Mouse (Mus musculus) lung, embryonic 14.5 days (tissue): ENCODE results near the gene Hist1h3i. TPM values are rescaled to one million over a fixed set of nuclear protein-coding genes. Genes with fewer than 3 reads are reported as not detected.
"Not testable (repeated sequence)": the region's sequence is repeated elsewhere in the genome, so short reads cannot be mapped to it uniquely, and the experiment has no call there.

Experiments
- ATAC-seq: fragments of 200-750 bp; cut with Nextera tagmentation; 2 replicates; pipeline ENCODE4 v1.8.0; 2017; ENCODE audit warnings: mild to moderate bottlenecking, moderate TSS enrichment, moderate library complexity; ENCODE audit not compliant: insufficient read depth
- DNase-seq: peaks from one replicate; pipeline ENCODE4 v3.0.0-alpha.2; 2015
- H3K27ac ChIP-seq: fragments of 300-500 bp; sonication (generic); 2 replicates; pipeline ENCODE4 v1.5.1; 2014; ENCODE audit warnings: low read depth, mild to moderate bottlenecking, moderate library complexity
- H3K27me3 ChIP-seq: fragments of 300-500 bp; sonication (generic); 2 replicates; pipeline ENCODE4 v1.6.1; 2014; ENCODE audit warnings: low read length, control low read depth; ENCODE audit not compliant: insufficient read depth
- H3K36me3 ChIP-seq: fragments of 300-500 bp; sonication (generic); 2 replicates; pipeline ENCODE4 v1.6.1; 2014; ENCODE audit warnings: control low read depth; ENCODE audit not compliant: insufficient read depth
- H3K4me1 ChIP-seq: fragments of 300-500 bp; sonication (generic); 2 replicates; pipeline ENCODE4 v1.6.1; 2014; ENCODE audit warnings: antibody characterized with exemption, control low read depth; ENCODE audit not compliant: insufficient read depth
- H3K4me2 ChIP-seq: fragments of 300-500 bp; sonication (generic); 2 replicates; pipeline ENCODE4 v1.6.1; 2014; ENCODE audit warnings: mild to moderate bottlenecking
- H3K4me3 ChIP-seq: fragments of 300-500 bp; sonication (generic); 2 replicates; pipeline ENCODE4 v1.5.1; 2014; ENCODE audit warnings: low read depth, low read length
- H3K9ac ChIP-seq: fragments of 300-500 bp; sonication (generic); 2 replicates; pipeline ENCODE4 v1.6.1; 2014
- H3K9me3 ChIP-seq: fragments of 300-500 bp; sonication (generic); 2 replicates; pipeline ENCODE4 v1.6.1; 2016; ENCODE audit warnings: low read depth, low read length, control low read depth
- CTCF ChIP-seq: IDR thresholded peaks from 2 replicates; pipeline ENCODE4 v1.5.1; 2016; ENCODE audit warnings: antibody characterized with exemption, low read depth
- WGBS: fragments of 180-500 bp; shearing (Covaris S2); extraction: QIAGEN DNeasy Blood & Tissue Kit; methylation state at CpG from one replicate; pipeline ENCODE4 v1.1.7; 2014; 5-methylcytosine and 5-hydroxymethylcytosine counted together
- polyA plus RNA-seq: library from polyadenylated mRNA; unstranded; fragments of >200 nt; fragmentation: Nextera tagmentation; extraction: Ambion mirVana; gene quantifications from 2 replicates; pipeline ENCODE4 v1.2.1, GENCODE M21; 2014

Gene Hist1h3i
- polyA plus RNA-seq, 1 experiment from 2014 or later = 252 TPM

GRCm38 (mm10) chr13:21786189-21786898, 3.2 kb upstream of the Hist1h3i start:
- ATAC-seq = no peak
- H3K27me3 ChIP-seq = no peaks in the 10 kb centered on the region
- no peaks in the 10 kb centered on the region for H3K36me3 ChIP-seq
- H3K4me2 ChIP-seq = peak overlapping the region; percentile 64
- WGBS = 2% methylated on average over 8 of the region's 8 CpGs
- H3K9ac ChIP-seq = peak overlapping the region; percentile 61
- no peak for TF ChIP-seq CTCF
- H3K27ac ChIP-seq = peak overlapping the region; percentile 100
- DNase-seq = peak; percentile 82
- no peaks in the 10 kb centered on the region for H3K9me3 ChIP-seq
- peak overlapping the region; percentile 34 for H3K4me3 ChIP-seq
- peaks cover 17% of the 10 kb centered on the region; the same call in 1 of the 2 replicates for H3K4me1 ChIP-seq

DNA sequence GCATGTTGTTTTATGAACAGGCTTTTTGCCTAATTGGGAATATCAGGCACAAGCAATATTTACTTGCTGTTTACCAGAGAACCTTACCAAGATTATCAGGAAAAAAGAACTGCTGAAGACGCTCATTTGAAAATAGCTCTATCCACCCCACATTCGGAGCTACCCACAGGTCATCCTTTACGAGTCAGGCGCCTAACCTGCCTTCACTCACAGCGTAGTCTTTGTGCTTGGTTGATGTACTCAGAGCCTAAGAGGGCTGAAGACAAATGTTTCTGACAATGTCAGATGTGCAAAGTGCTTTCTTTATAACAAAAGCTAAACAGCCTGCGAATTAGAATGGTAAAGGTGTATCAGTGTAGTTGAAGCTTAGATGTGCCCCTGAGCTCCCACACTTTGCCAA, 1.1 kb upstream of the Hist1h3i start:
- H3K27me3 ChIP-seq = no peaks in the 10 kb centered on the region
- no peaks in the 10 kb centered on the region for H3K36me3 ChIP-seq
- no peak overlapping the region for H3K4me3 ChIP-seq
- ATAC-seq = no peak
- 28% methylated on average over 6 of the region's 6 CpGs for WGBS
- H3K4me1 ChIP-seq = peaks cover 17% of the 10 kb centered on the region; the same call in 1 of the 2 replicates
- peak overlapping the region; percentile 90 for H3K4me2 ChIP-seq
- peak overlapping the region; percentile 100 for H3K27ac ChIP-seq
- no peak for TF ChIP-seq CTCF
- peak overlapping the region; percentile 45 for H3K9ac ChIP-seq
- no peaks in the 10 kb centered on the region for H3K9me3 ChIP-seq
- DNase-seq = peak; percentile 14

DNA sequence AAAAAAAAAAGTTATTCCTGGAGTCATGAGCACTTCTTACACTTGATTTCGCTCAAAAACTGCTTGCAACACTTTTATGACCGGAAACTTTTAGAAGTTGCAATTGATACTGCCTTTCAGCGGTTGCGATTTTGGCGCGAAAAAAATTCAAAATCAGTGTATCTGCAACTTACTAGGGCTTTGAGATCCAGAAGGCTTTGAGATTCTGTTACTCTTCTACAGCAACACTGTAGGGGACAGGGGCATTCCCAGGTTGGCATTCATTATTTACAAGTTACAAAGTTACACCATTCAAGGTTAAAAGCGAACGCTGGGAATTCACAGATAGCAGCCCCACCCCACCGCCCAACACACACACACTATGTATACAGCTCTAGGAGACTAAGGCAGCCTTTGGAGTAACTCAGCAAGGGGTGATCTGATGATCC, 578 bp upstream of the Hist1h3i start:
- peak overlapping the region; percentile 100 for H3K27ac ChIP-seq
- no peaks in the 10 kb centered on the region for H3K27me3 ChIP-seq
- ATAC-seq (no peak), DNase-seq (peak; percentile 88)
- WGBS = 1% methylated on average over 9 of the region's 9 CpGs
- peak overlapping the region; percentile 45 for H3K9ac ChIP-seq
- H3K9me3 ChIP-seq = no peaks in the 10 kb centered on the region
- H3K4me2 ChIP-seq = peak overlapping the region; percentile 90
- peak overlapping the region; percentile 46 for H3K4me3 ChIP-seq
- no peaks in the 10 kb centered on the region for H3K36me3 ChIP-seq
- no peak for TF ChIP-seq CTCF
- H3K4me1 ChIP-seq = peaks cover 17% of the 10 kb centered on the region; the same call in 1 of the 2 replicates

DNA sequence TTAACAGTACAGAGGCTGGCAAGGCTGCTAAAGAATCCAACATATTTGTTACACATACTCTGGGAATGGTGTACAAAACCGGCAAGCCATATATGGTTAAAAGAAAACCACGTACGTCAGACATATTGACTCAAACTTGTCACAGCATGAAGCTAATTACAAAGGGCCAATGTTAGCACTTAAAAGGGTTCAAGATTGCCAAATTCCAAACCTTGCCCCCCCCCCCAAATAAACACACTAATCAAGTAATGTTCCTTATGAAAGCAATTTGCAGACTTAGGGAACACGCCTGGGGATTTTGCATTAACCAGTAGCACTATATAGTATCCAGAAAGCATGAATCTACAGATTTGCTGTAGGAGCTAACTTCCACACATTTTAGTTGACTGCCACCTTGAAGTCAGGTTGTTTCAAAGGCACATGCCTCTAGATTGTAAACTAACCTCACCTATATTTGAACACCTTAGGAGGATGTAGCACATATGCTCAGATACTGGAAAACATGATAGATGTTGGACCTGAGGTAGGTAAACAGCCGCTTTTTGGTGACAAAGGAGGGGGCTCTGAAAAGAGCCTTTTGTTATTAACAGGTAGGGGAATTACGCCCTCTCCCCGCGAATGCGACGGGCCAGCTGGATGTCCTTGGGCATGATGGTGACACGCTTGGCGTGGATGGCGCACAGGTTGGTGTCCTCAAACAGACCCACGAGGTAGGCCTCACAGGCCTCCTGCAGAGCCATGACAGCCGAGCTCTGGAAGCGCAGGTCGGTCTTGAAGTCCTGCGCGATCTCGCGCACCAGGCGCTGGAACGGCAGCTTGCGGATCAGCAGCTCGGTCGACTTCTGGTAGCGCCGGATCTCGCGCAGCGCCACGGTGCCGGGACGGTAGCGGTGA, 562 bp downstream of the Hist1h3i start:
- H3K4me3 ChIP-seq = peak overlapping the region; percentile 46
- under 1% methylated on average over 13 of the region's 35 CpGs for WGBS
- DNase-seq = peak; percentile 84
- H3K27ac ChIP-seq = peak overlapping the region; percentile 100
- not testable (repeated sequence) for H3K36me3 ChIP-seq, H3K27me3 ChIP-seq, H3K9me3 ChIP-seq, ATAC-seq, H3K4me1 ChIP-seq
- H3K4me2 ChIP-seq = peak overlapping the region; percentile 90
- peak overlapping the region; percentile 79 for H3K9ac ChIP-seq

GRCm38 (mm10) chr13:21781639-21782038, 1.5 kb downstream of the Hist1h3i start:
- DNase-seq (no peak), ATAC-seq (no peak)
- Histone ChIP-seq H3K27me3 (no peaks in the 10 kb centered on the region), H3K36me3 (no peaks in the 10 kb centered on the region), H3K4me2 (peak overlapping the region; percentile 88), H3K9ac (no peak overlapping the region), H3K9me3 (no peaks in the 10 kb centered on the region), H3K27ac (peak overlapping the region; percentile 100), H3K4me3 (no peak overlapping the region), H3K4me1 (peaks cover 9% of the 10 kb centered on the region; the same call in 1 of the 2 replicates)
- TF ChIP-seq CTCF = no peak
- 87% methylated on average over 1 of the region's 1 CpGs for WGBS

GRCm38 (mm10) chr13:21781021-21781555, 2.1 kb downstream of the Hist1h3i start:
- Histone ChIP-seq H3K27me3 (no peaks in the 10 kb centered on the region), H3K9ac (peak overlapping the region; percentile 99), H3K36me3 (no peaks in the 10 kb centered on the region), H3K27ac (peak overlapping the region; percentile 100), H3K4me3 (peak overlapping the region; percentile 70), H3K4me2 (peak overlapping the region; percentile 88), H3K4me1 (peaks cover 7% of the 10 kb centered on the region; the same call in 1 of the 2 replicates), H3K9me3 (no peaks in the 10 kb centered on the region)
- WGBS = 35% methylated on average over 6 of the region's 6 CpGs
- ATAC-seq (no peak), DNase-seq (peak; percentile 11)
- TF ChIP-seq CTCF = no peak
